Mouse (Mus musculus) spleen, postnatal 36 days (tissue): ENCODE measurements around the gene Tmem150b.

Experiments
- DNase-seq, 2 experiments: peaks; one replicate each; pipeline ENCODE4 v3.0.0; 2022; ENCODE audit warnings: low spot score in 2 of 2, mixed read lengths in 1 of 2

The Tmem150b gene

GRCm38 (mm10) chr7:4663742-4664141, 61.3 kb downstream of the Tmem150b start:
- DNase-seq, result no peak

DNA sequence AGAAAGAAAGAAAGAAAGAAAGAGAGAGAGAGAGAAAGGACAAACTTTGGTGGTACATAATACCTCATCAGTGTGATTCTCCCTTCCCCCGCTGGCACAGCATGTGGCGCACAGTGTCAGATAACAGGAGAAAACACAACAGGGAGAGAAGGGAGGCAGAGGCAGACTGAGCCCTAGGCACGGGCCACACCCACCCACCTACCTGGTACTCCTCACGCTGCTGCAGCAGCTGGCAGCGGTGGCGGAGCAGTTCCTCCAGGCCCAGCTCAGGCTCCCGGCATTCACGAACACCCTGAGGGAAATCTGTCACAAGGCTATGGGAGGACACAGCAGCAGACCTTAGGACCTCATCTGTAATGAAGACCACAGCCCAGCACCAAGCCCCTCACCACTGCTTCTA, 61.9 kb downstream of the Tmem150b start:
- DNase-seq, result no peak

- no peak for DNase-seq
Measured at GRCm38 (mm10) chr7:4659911-4660443, 65.1 kb downstream of the Tmem150b start.

- DNase-seq, result peak; percentile 98
Measured at GRCm38 (mm10) chr7:4658912-4659551, 66.0 kb downstream of the Tmem150b start, which contains the start of gene Ppp6r1. TSS of gene Ppp6r1 (minus strand) at chr7:4659019.

- peak in 1 of 2 experiments; percentile 33 for DNase-seq
Measured at GRCm38 (mm10) chr7:4658128-4658907, 66.7 kb downstream of the Tmem150b start.

DNA sequence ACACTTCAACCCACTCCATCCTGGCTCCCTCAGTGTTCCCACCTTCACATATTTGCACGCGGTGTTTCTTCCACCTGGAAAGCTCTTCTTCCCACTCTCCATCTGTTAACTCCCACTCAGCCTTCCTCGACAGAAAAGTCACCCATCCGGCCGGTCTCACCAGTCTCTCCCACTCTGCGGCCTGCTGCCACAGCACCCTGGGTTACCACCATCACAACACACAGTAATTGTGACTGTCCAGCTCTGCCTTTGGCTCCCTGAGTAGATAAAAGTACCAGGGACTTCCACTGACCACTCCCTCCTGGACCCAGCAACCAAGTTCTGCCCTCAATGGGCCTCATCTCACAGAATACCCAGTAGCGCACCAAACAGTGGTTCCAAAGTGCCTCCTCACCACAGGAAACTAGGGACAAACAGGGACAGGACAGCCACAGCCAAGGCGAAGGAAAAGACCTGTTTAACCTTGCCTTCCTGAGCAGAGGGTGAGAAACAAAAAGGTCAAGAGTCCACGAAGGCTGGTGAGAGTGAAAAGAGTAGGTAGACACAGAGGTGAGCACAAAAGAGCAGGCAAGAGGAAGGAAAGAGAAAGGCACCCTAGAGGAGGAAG, 67.4 kb downstream of the Tmem150b start:
- no peak for DNase-seq
